Mouse (Mus musculus) kidney, adult 2 months (tissue): ENCODE measurements around the gene Egfl6.

Experiments used
- CTCF ChIP-seq: fragments of 200-500 bp; conservative IDR thresholded peaks from 2 replicates; pipeline ENCODE4 v1.5.1; 2011; ENCODE audit warnings: low read depth, mild to moderate bottlenecking, control low read depth, low read length, moderate library complexity, mixed read lengths; ENCODE audit not compliant: insufficient read depth, insufficient read length
- POLR2A ChIP-seq: fragments of 200-500 bp; IDR thresholded peaks from one replicate; pipeline ENCODE4 v1.6.1; 2011; ENCODE audit warnings: low read depth, low read length, control low read depth

DNA sequence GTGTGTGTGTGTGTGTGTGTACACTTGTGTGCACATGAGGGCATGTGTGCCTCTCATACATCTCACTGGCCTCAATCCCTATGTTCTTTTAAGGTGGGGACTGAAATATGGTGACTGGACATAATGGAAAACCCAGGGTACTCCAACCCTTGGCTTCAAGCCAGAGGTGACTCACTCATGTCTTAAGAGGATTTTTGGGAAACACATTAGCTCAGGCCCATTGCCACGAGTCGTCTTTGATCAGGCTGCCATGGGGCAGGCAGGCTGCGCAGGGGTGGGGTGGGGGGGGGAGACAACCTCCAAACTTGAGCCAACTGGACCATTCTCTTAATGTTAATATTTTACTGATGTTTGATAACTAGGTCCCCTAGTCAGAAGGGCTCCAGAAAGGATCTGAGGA, 26.2 kb downstream of the Egfl6 start:
- TF ChIP-seq POLR2A (no peak), CTCF (no peak)
